Mouse (Mus musculus) G1E (cell line): ENCODE results near the gene Slc10a7.

Experiments used
- CTCF ChIP-seq: IDR thresholded peaks from 2 replicates; pipeline ENCODE4 v1.5.1; 2012; ENCODE audit warnings: low read depth, low read length, inconsistent platforms, mixed read lengths
- GATA1 ChIP-seq: IDR thresholded peaks from 2 replicates; pipeline ENCODE4 v1.6.1; 2012; ENCODE audit warnings: borderline replicate concordance, low read length, inconsistent platforms, mixed read lengths
- GATA2 ChIP-seq: IDR thresholded peaks from 2 replicates; pipeline ENCODE4 v1.6.1; 2012; ENCODE audit warnings: low read depth, low read length, inconsistent platforms, borderline replicate concordance
- POLR2AphosphoS5 ChIP-seq: IDR thresholded peaks from 2 replicates; pipeline ENCODE4 v1.6.1; 2012; ENCODE audit warnings: low read depth, low read length, inconsistent platforms; ENCODE audit not compliant: insufficient replicate concordance
- TAL1 ChIP-seq: conservative IDR thresholded peaks from 2 replicates; pipeline ENCODE4 v1.6.1; 2012; ENCODE audit warnings: low read depth, low read length, inconsistent platforms, mixed read lengths

- no peak for TF ChIP-seq CTCF
- no peak for TF ChIP-seq TAL1
- no peak for TF ChIP-seq GATA1
- no peak for TF ChIP-seq GATA2
- TF ChIP-seq POLR2AphosphoS5 = no peak
Measured at GRCm38 (mm10) chr8:78754986-78755385, 245.8 kb downstream of the Slc10a7 start.
